8 mouse cellular contexts compared by ENCODE assay signal in the genomic region with DNA sequence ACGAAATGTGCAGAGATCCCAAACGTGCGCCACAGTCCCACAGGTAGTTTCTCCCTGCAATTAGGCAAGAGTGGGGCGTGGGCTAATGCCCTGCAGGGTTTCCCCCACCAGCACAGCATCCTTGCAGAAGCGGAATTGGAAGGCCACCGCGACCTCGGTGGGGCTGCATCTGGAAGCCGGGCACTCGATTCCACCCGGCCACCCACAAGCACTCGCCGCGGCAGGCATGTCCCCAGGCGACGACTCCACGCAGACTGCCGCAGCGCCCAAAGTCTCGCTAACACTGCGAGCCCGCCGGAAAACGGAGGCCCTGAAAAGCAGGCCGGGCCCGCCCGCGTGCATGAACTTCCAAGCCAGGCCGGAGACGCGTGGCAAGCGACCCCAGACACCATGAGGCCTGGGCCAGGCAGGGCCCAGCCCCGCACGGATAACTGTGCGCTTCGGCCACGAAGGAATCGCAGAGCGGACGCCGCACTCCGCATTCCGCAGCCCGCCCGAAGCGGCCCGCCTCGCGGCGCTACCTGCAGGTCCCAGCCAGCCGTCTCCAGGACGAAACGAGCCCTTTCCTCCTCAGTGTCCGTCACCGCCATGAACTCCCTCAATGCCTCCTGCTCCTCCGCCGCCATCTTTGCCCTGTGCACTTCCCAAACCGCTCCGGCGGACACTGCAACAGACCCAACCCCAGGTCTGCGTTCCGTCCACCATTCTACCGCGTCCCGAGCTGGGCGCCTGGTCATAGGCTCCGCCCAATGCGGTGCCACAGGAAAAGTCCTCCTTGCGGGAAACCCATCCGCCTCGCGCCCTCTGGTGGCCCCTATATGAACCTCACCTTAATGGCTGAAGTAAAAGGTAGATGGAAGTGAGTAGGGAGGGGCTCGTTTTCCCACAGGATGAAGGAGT.
DNase-seq lines count a peak whose midpoint lies in the region; ATAC-seq and TF ChIP-seq lines count a peak whose summit lies in the region.
"Not testable (repeated sequence)": the region's sequence is repeated elsewhere in the genome, so short reads cannot be mapped to it uniquely, and the experiment has no call there.

No protein-coding gene starts in this region.

- H3K36me3 ChIP-seq in embryonic facial prominence, embryonic 15.5 days; heart, embryonic 10.5 days; kidney, embryonic 15.5 days: not testable (repeated sequence)

- TF ChIP-seq CTCF in bone marrow macrophage, adult 2 months (IDR thresholded peaks at IDR 0.05; ENCODE audit: low read depth, low read length), result 0 out of 2 replicates have a peak, but pooled peaks have one; percentile 28

- H3K4me3 ChIP-seq in bone marrow macrophage, adult 2 months (ENCODE audit: insufficient read depth, low read length), result peak overlapping the region; percentile 63
- H3K4me3 ChIP-seq in embryonic facial prominence, embryonic 15.5 days (replicated peaks), result peak overlapping the region; percentile 57
- peak overlapping the region; percentile 74 for H3K4me3 ChIP-seq in heart, embryonic 10.5 days
- peak overlapping the region; percentile 47 for H3K4me3 ChIP-seq in kidney, embryonic 15.5 days (replicated peaks)

- DNase-seq in B cell, adult 2 months, result peak; percentile 77 to 78
- peak; percentile 91 for DNase-seq in heart, embryonic 10.5 days (ENCODE audit: low spot score)
- peak; percentile 89 for DNase-seq in liver
- DNase-seq in spleen, postnatal 36 days (ENCODE audit: low spot score in 2 of 2), result peak; percentile 73 to 79

- peak overlapping the region; percentile 53 for H3K4me2 ChIP-seq in embryonic facial prominence, embryonic 15.5 days (replicated peaks)
- peak overlapping the region; percentile 51 for H3K4me2 ChIP-seq in kidney, embryonic 15.5 days

- peak; percentile 96 for ATAC-seq in embryonic facial prominence, embryonic 15.5 days (ENCODE audit: insufficient number of reproducible peaks, low FRiP score, low TSS enrichment, low read depth)
- ATAC-seq in kidney, embryonic 15.5 days (replicated peaks; ENCODE audit: low FRiP score), result peak; percentile 100
- ATAC-seq in monocyte, adult 5-6 weeks (replicated peaks; ENCODE audit: insufficient number of reproducible peaks, low FRiP score, low TSS enrichment, poor library complexity, severe bottlenecking), result peak; percentile 97

- peak overlapping the region; percentile 85 for H3K9ac ChIP-seq in embryonic facial prominence, embryonic 15.5 days
- peak overlapping the region; percentile 63 for H3K9ac ChIP-seq in kidney, embryonic 15.5 days

- not testable (repeated sequence) for H3K9me3 ChIP-seq in embryonic facial prominence, embryonic 15.5 days (replicated peaks); heart, embryonic 10.5 days; kidney, embryonic 15.5 days (replicated peaks)

- not testable (repeated sequence) for H3K4me1 ChIP-seq in bone marrow macrophage, adult 2 months (ENCODE audit: control insufficient read depth, insufficient read depth, low read length); embryonic facial prominence, embryonic 15.5 days; heart, embryonic 10.5 days; kidney, embryonic 15.5 days

- H3K27ac ChIP-seq in bone marrow macrophage, adult 2 months (ENCODE audit: insufficient read depth, low read depth, low read length), result not testable (repeated sequence)
- peak overlapping the region; percentile 77 for H3K27ac ChIP-seq in embryonic facial prominence, embryonic 15.5 days (replicated peaks)
- peak overlapping the region; percentile 91 for H3K27ac ChIP-seq in heart, embryonic 10.5 days
- H3K27ac ChIP-seq in kidney, embryonic 15.5 days, result peak overlapping the region; percentile 69

- WGBS in embryonic facial prominence, embryonic 15.5 days, result 9% methylated on average over 67 of the region's 73 CpGs
- WGBS in heart, embryonic 10.5 days, result 13% methylated on average over 71 of the region's 73 CpGs
- 11% methylated on average over 71 of the region's 73 CpGs for WGBS in kidney, embryonic 15.5 days

- not testable (repeated sequence) for H3K27me3 ChIP-seq in embryonic facial prominence, embryonic 15.5 days; heart, embryonic 10.5 days (ENCODE audit: insufficient read depth, poor library complexity, severe bottlenecking); kidney, embryonic 15.5 days

- not testable (repeated sequence) for TF ChIP-seq POLR2A in bone marrow macrophage, adult 2 months (IDR thresholded peaks at IDR 0.05; ENCODE audit: borderline replicate concordance, low read depth, low read length)
